Mouse (Mus musculus): ENCODE results near the gene Gm9936.
"Not testable (repeated sequence)": the region's sequence is repeated elsewhere in the genome, so short reads cannot be mapped to it uniquely, and the experiment has no call there.

The Gm9936 gene

DNA sequence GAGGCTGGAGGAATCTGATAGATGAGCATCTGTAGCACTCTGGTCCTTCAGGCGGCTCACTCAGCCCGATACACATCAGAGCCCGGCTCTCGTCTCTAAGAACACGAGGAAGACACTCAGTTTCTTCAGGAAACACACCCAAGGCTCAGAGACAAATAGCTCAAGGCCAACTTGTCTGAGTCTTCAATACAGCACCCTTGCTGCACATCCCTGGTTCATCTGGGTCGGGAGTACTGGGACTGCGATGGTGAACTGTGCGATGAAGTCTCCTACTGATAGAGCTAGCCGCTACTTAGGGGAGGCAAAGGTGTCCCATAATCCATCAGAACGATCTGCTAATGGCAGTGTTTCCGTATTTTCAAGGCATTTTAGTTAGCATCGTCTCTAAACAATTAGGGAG, at the start of gene Gm9936:
TSS of gene Gm9936 (minus strand) at position 101 of the 400 bp plus-strand sequence.
- no peak for DNase-seq

DNA sequence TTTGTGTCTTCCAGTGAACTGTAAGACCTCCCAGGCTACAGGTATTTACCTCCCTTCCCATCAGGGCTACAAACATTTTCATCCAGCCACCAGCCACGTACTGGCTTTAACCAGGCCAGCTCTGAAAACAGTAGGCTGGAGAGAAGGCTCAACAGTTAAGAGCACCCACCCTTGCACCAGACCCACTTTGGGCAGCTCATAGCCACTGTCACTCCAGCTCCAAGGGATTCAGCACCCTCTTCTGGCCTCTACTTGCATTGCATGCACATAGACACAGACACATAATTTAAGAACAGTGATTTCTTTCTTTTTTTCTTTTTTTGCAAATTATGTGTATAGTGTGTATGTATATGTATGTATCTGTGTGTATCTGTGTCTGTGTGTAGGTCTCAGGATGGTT, 43.9 kb upstream of the Gm9936 start:
- DNase-seq: peak; percentile 33

DNA sequence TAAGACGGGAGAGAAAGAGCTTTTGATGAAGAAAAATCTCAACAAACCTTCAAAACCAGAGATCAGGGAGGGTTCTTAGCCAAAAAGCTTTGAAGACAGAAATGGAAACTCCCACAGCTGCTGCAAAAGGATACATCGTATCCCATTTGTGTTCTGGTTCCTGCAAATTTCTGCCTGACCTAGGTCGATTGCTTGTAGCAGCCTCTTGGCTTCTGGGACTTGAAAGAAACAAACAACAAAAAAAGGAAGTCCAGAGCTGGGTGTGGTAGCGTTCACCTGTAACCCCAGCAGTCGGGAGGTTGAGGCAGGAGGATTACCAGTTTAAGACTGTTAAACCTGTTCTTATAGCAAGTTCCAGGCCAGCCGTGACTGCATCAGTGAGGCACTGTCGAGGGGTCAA, 40.4 kb upstream of the Gm9936 start:
- DNase-seq: no peak

DNA sequence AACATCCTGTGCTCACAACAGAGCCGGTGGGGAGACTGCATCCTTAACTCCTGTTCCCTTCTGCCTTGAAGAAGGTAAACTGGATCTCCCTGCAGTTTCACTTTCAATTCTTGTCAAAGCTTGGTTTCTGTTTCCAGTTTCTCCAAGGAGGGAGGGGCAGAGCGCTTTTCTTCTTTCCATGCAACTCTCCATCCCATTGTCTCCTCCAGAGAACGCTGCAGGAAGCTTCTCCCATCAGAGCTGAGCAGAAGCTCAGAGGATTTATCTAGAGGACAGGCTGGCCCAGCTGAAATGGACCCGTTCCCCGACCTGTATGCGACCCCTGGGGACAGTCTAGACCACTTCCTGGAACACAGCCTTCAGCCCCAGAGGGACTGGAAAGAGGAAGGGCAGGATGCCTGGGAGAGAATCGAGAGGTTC, 38.9 kb upstream of the Gm9936 start:
- DNase-seq: peak; percentile 53

DNA sequence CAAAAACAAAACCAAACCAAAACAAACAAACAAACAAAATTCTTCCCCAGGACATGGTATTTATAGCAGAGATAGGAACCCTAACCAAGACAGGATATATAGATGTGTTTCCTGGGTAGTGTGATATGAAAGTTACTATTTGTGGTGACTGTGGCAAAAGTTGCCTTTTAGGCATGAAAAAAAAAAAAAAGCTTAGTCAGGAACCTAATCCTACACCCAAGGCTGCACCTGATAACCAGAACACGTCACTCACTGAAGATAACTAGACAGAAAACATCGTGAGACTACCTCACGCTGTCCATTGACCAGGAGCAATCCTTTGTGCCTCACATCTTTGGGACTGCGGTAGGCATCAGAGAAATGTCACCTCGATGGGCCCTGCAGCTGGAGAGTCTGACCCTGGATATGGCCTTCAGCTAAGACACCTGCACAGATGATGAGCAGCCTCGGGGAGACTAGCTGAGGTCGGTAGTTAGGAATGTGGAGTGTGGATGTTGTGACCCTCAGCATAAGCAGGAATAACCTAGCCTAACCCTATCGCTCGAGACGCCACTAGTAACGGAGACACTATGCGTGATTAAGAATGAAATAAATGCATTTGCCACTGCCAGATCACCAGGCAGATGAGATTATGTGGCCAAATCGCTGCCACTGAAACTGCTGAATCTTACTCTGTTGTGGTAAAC, 38.3 kb upstream of the Gm9936 start, which contains the start of gene Oasl2:
TSS of gene Oasl2 (plus strand) at position 249 of the 686 bp plus-strand sequence.
- DNase-seq: no peak

DNA sequence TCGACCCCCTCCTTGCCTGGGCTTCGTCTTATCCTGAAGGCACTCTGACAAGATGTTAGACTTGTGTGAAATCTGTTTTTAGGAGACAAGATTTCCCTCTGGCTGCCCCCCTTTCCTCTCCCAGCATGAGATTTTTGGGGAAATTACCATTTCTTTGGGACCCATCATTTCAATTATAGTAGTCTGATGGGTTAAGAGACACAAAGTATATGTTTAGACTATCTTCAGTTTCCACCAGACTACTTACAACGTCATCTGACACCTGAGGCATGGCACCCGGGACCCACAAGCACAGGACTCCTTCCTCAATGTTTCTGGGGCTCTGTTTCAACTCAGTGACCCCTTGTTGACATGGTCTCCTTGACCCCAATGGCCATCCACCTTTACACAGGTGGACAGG, 37.1 kb upstream of the Gm9936 start:
- DNase-seq: no peak

DNA sequence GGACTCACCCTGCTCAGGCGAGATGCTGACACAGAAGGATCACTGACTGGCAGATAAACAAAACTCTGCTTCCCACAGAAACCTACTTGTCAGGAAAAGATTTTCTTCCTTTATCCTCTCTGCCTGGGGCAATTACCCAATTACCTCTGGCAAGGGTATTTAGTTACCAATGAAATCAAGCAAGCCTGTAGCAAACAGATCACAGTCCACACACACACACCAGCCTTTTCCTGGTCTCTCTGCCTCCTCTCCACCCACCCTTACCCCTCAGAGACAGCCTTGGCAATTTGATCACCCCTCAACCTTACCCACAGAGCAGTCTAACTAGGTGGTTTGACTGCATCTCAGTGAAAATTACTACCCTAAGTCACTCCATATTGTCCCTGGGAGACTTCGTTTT, 30.5 kb upstream of the Gm9936 start:
- no peak for DNase-seq

DNA sequence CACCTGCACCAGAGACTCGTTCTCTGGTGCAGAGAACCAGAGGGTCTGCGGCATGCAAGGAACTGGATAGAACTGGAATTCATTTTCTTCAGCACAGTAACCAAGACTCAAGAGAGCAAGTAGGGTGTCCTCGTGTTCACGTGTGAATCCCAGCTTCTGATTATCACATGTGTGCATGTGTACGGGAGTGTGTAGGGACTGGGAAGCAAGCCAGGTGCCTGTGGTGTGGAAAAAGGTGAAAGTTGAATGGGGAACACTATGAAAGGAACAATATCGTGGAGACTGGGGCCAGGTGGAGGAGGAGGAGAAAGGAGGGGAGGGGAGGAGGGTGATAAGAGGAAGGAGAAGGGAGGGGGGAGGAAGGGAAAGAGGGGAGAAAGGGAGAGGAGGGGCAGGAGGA, 28.3 kb upstream of the Gm9936 start:
- no peak for DNase-seq

DNA sequence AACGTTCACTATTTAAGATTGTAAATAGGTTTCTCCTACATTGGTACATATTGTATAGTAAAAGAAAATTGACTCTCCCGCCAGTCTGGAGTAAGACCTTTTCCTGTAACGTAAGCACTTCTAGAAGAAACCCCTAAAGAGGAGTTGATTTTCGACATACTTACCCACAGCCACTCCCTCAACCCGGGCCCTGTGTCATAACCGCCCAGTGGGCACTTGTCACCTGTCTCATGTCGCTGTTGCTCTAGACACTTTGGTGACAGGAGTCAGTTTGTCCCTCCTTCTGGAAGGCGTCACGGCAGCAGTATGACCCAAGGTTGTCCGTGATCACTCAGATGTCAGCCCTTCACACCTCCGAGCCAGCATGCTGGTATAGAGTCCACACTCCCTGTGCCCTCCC, 24.5 kb upstream of the Gm9936 start:
- DNase-seq: no peak

DNA sequence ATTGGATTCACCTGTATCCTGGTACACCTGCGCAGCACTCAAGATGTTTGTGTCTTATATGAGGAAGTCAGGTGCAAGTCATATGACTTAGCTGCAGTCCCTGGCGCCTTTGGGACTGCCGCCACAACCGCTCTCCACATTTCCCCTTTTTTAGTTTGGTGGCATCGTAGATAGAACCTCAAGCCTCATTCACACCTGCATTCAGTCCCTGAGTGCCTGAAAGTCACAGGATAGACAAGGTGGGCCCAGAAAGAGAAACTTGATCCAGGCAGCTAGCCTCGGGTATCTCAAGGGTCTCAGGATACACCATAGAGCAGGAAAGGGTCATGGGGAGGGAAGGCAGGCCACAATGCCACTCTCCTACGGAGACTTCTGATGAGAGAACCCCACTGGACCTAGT, 23.8 kb upstream of the Gm9936 start:
- not testable (repeated sequence) for DNase-seq

DNA sequence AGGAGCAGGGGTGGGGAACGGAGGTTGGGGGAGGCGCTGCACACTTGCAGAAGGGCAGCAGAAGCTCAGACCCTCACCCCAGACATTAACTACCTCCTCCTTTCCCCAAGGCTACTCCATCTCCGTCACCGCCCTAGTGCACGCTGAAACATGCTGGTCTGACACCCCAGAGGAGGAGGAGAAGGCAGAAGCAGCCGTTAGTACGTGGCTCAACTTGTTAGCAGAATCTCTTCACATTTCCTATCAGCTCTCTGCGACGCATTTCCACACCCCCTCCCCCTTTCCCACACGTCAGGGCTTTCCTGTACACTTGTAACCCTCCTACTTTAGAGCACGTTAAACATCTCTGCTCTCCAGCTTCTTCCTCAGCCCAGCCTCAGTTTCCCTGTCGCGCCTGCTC, 20.9 kb upstream of the Gm9936 start:
- no peak for DNase-seq

DNA sequence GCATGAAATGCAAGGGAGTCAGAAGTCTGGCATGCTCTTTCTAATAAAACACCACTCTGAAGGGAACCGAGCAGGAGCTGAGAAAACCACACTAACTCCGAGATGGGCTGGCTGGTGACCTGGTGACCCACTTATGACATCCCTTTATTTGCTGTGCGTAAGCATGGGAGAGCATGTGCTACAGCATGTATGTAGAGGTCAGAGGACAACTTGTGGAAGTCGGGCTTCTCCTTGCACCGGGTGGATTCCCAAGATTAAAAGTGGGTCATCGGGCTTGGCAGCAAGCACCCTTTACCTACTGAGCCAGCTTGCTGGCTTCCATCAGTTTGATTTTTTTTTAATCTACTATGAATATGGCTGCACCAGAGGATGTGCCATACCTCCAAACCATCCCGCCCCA, 19.0 kb upstream of the Gm9936 start:
- no peak for DNase-seq

DNA sequence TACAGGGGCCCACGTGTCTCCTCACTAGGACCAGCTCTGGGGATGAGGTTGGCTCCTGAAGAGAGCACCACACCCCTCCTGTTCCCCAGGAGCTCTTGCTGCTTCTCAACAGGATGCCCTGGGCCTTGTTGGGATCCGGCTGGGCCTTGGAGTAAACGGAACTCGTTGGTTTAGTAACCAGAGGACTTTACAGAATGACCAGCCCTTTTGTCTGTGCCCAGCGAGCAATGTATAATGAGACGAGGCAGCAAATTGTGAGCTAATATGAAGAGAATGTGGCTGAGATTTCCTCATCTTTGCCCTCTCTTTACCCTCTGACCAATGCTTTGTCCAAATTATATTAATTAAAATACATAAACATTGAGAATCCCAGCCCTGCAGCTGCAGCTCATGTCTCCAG, 17.8 kb upstream of the Gm9936 start:
- no peak for DNase-seq

DNA sequence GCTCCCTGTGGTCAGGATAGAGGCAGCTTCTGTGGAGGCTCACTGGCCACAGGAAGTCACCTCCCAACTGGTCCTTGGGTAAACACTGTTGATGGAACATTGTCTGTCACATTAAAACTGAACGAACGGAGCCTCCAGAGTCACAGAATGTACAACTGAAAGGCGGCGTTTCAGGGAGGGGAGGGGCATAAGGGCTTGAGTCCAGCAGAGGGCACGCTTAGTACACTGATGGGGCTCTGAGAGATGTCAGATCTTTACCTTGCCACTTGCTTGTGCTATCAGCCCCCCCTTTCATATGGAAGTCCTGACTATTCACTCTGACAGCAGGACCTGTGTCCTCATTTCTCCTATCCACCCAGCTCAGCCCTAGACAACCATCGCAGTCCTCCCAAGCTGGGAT, 17.4 kb upstream of the Gm9936 start:
- no peak for DNase-seq

DNA sequence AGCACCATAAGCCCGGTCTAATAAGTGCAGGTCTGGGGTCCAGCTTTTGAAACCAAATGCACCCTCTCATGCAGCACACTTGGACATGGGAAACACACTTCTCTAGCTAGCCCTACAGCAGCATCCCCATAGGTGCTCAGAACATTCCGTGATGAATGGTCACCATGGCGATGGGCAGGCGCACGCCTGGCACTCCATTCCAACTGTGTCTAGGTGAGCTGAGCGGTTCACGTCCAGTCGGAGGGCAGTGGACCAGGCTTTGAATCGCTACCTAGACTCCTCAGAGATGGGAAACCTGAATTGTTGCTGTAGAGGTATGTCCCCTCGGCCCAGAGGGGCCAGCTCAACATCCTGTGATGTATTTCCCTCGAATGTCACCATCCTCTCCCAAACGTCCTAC, 6.8 kb upstream of the Gm9936 start:
- DNase-seq: no peak

DNA sequence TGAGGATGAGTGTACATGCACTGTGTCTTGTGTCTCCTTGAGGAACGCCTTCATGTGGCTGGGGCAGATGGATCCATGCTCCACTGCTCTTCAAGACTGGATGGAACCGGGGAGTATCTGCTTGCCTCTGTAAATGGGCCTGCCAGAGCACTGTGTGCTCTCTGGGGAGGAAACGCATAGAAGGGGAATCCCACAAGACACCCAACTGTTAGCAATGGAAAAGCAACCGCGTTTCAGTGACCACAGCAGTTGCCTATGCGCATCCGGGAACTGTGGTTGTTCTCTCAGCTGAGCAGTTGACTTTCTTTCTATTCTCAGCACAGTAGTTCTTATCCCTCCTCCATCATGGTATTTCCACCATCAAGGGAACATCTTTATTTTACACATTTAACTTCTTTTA, 6.3 kb upstream of the Gm9936 start:
- no peak for DNase-seq

DNA sequence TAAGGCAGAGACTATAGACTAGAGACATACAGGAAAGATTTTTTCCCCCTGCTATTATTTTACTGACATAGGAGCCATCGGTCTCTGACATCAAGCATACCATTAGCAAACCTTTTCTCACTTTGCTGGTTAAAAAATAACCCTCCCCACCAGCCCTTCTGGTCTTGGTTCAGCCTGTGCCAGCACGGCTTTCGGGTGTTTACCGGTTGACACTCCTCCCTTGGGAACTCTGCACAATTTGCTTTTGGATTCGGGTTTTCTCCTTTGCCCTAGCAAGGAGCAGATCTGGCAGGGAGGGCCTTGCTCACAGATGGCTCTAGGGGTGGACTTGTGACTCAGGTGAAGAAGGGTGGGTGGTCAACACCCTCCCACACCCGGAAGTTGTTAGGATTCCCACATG, 3.2 kb upstream of the Gm9936 start:
- peak; percentile 49 for DNase-seq

DNA sequence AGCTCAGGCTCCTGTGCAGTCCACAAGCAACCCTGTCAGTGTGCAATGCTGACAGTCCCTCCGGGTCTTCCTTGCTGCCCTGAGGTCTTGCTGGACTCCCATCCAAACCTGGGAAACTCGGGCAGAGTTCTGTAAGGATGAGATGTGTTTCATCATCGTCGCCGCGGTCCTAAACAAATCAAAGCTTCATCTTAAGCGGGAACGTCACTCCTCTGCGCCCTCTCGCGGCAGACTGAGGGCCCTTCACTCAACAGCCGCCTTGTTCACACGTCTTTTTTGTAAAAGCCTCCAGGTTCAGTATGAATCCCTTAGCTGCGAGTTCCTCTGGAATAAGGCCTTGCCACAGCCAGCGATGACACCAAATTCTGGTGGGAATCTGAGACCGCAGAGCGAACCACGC, 771 bp upstream of the Gm9936 start:
- peak; percentile 38 for DNase-seq

DNA sequence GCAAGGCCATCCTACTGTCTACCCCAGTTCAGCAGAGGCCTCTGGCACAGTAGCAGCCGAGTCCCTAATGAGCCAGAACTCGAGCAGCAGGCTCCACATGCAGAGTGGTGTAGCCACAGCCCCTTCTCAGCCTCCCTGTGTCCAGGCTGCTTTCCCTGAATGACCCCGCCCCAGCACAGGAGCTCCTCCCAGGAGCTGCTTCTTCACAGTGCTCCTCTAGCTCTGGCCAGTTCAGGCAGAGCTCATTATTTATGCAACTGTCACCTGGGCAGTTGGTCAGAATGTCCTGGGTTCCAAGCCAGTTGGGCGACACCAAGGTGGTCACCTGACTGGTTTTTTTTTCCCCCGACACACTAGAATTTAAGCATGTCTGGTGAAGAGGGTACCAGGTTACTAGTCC, 5.1 kb downstream of the Gm9936 start, which contains the start of gene 4930519G04Rik:
TSS of gene 4930519G04Rik (plus strand) at position 301 of the 400 bp plus-strand sequence.
- DNase-seq: not testable (repeated sequence)

DNA sequence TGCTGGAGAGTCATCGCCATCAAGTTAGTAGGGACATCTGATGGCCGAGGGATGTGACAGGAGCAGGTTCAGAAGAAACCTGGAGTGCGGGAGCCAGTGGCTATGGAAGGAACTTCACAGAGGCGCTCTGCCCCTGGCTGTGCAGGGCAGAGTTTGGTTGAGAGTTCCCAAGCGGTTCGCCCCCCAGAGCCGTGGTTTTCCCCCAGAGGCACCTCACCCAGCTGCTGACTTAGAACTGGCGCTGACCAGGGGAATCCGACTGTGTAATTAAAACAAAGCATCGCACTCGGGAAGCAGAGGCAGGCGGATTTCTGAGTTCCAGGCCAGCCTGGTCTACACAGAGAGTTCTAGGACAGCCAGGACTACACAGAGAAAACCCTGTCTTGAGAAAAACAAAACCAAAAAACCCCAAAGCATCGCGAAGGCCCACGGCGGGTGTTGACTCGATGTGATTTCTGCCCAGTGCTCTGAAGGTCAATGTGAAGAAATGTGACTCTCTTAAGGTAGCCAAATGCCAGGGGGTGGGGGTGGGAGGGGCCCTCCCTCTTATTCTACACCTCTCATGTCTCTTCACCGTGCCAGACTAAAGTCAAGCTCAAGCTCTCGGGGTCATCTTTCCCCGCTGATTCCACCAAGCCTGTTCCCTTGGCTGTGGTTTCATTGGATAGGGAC, 6.8 kb downstream of the Gm9936 start:
- no peak for DNase-seq

DNA sequence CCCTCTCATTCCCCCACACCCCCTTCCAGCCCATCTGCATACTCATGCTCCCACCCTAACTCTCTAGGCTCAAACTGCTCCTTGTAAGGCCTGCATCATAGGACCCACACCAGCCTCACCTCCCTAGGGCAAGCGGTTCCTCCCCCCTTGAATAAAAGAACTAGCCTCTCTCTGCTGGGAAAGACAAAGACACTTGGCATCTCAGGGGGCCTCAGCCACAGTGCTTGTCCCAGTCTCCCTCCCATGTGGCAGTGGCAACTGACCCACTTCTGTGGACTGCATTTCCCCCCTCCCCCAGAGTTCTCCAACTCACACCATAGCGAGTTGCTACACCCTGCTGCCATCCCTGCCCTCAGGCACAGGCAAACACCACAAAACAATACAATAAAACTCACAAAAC, 14.1 kb downstream of the Gm9936 start:
- DNase-seq: not testable (repeated sequence)

DNA sequence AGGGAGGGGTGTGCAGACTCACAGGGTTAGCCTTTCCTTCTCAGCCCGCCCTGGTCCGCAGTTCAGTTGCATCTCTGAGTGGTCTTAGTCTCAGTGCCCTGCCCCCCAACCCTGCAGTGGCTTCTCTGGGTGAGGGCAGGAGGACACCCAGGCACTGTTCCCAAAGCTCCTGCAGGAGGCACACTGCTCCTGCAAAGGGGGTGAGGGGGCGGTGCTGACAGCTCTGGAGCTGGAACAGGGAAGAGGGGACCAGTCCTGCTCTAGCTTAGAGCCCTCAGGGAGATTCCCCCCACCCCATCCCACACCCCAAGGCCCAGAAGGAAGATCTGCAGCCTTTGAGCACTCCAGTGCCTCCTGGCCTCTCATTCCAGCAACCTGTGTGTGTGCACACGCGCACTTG, 15.8 kb downstream of the Gm9936 start:
- DNase-seq: no peak

DNA sequence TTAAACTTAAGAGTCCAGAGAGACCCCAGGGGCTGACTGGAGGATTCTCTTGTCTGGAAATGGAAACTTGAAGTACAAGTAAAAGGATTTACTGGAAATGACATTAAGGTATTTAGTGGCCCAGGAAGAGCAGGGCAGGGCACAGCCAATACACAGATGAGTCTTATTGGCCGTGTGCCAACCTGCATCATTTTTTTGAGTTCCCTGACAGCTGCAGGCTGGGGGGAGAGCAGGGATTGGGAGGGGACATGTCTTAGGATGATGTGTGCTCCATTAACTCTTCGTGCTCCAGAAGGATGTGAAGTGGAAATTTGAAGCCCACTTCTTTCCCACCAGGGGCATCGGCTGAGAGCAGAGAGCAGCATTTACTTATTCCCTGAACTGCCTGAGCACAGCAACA, 16.3 kb downstream of the Gm9936 start:
- not testable (repeated sequence) for DNase-seq

DNA sequence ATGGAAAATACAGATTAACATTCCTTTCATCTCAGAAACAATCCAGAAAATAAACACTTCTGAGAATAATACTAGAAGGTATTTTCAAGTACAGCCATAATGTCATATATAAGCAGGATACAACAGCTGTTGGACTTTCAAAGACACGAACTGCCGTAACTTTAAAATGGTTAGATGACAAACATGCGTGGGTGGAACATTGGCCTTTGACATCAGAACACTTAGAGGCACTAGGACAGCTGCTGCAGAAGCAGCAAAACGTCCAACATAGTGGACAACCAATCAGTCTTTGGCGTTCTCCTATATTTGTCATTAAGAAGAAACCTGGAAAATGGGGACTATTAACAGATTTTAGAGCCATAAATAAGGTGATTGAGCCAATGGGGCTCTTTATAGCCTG, 18.0 kb downstream of the Gm9936 start:
- not testable (repeated sequence) for DNase-seq

DNA sequence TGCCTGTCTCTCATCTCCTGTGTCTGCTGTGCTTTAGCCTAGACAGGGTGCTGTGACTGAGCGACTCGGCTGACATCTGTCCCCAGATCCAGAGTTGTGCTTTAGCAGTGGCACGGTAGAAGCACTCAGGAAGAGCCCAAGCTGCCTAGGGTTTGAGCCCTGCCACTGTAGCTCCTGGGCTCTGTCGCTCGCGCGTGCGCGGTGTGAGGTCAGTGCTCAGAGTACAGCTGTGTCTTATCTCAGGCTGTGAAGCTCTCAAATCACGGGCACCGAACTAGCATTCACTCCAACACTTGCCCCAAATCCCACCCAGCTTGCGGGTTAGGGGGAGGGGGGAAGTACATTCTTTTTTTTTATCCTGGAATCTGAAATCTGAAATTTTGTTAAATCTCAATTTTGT, 21.6 kb downstream of the Gm9936 start:
- DNase-seq: no peak

Data from kidney, adult 11 months (tissue).